Mouse (Mus musculus): ENCODE measurements around the gene Adgrg2. TPM values are rescaled to one million over a fixed set of nuclear protein-coding genes. Genes with fewer than 3 reads are reported as not detected.
A peak's percentile ranks its signal among the peaks of the same experiment; 100 is the strongest.

Gene Adgrg2
- total and polyA plus RNA-seq, 3 experiments = not detected

DNA sequence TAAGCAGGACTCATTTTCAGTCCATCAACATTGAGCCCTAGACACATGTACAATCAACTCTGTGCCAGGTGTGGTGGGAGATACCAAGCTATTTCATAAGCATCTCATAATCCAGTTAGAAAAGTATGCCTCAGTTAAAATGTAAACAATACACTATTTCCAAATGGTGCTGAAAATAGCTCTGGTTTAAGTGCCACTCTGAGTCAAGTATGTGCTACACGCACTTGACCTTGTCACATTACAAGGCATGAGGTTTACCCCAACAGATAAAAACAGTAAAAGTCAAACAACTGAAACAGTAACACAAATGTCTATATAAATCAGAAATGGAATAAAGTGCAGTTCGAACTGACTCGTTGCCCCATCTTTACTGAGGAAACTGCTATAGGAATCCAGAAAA is 110.6 kb downstream of the Adgrg2 start:
- Histone ChIP-seq H3K79me2 (replicated peaks; ENCODE audit: control insufficient read depth, extremely low read depth, insufficient read depth, poor library complexity, severe bottlenecking) (0 out of 2 replicates have a peak, but pooled peaks cover 2% of the 10 kb centered on the region), H3K27me3 (replicated peaks) (no peaks in the 10 kb centered on the region), H3K4me1 (ENCODE audit: control insufficient read depth in 1 of 2, insufficient read depth in 2 of 2) (peaks cover 0 to 5% of the 10 kb centered on the region in 2 experiments; a peak in 2 of 4 replicates), H3K9me3 (replicated peaks; ENCODE audit: low read length) (no peaks in the 10 kb centered on the region), H3K36me3 (replicated peaks in 1 of 2; ENCODE audit: control insufficient read depth in 1 of 2, insufficient read depth in 1 of 2, low read length in 1 of 2) (no peaks in the 10 kb centered on the region), H3K27ac (ENCODE audit: insufficient read depth, low read depth) (no peak overlapping the region), H3K4me3 (replicated peaks in 1 of 3; ENCODE audit: low read depth in 2 of 3, low read length in 2 of 3, poor library complexity in 1 of 3) (no peak overlapping the region), H3K4me2 (ENCODE audit: insufficient read depth, low read depth, poor library complexity, severe bottlenecking) (no peak overlapping the region), H3K9ac (ENCODE audit: insufficient read depth, low read depth) (no peak overlapping the region)
- in situ Hi-C loops (cut with MboI; ENCODE audit: low pct_ligation_motif_present, low pct_unique_long_range_greater_than_20kb, low sequenced_read_pairs) (no loop called here), dilution Hi-C loops (cut with MboI; ENCODE audit: extremely low pct_ligation_motif_present, extremely low pct_unique_long_range_greater_than_20kb, low sequenced_read_pairs) (no loop called here)
- TF ChIP-seq IRF4 (IDR thresholded peaks at IDR 0.05; ENCODE audit: low read depth, low read length) (no peak), TCF12 (IDR thresholded peaks at IDR 0.05; ENCODE audit: low read depth, low read length) (no peak), KAT2A (IDR thresholded peaks at IDR 0.05; ENCODE audit: insufficient replicate concordance, low read length) (no peak), JUN (IDR thresholded peaks at IDR 0.05; ENCODE audit: insufficient read depth, low read depth, low read length) (no peak), ZMIZ1 (IDR thresholded peaks at IDR 0.05; ENCODE audit: low read depth, low read length) (no peak), RCOR1 (conservative IDR thresholded peaks at IDR 0.05; ENCODE audit: low read depth, low read length) (no peak), JUND (conservative IDR thresholded peaks at IDR 0.05; ENCODE audit: low read depth, low read length) (no peak), MEF2A (IDR thresholded peaks at IDR 0.05; ENCODE audit: borderline replicate concordance, low read depth, low read length) (no peak), E2F4 (IDR thresholded peaks at IDR 0.05; ENCODE audit: insufficient replicate concordance, low read depth, low read length) (no peak), MYC (IDR thresholded peaks at IDR 0.05; ENCODE audit: low read depth, low read length) (no peak), NELFE (IDR thresholded peaks at IDR 0.05; ENCODE audit: low read depth, low read length) (no peak), USF1 (IDR thresholded peaks at IDR 0.05; ENCODE audit: low read depth, low read length) (no peak), BHLHE40 (IDR thresholded peaks at IDR 0.05; ENCODE audit: low read depth, low read length) (no peak), HCFC1 (IDR thresholded peaks at IDR 0.05; ENCODE audit: low read depth, low read length) (no peak)
- no peak for DNase-seq (ENCODE audit: extremely low read depth)

DNA sequence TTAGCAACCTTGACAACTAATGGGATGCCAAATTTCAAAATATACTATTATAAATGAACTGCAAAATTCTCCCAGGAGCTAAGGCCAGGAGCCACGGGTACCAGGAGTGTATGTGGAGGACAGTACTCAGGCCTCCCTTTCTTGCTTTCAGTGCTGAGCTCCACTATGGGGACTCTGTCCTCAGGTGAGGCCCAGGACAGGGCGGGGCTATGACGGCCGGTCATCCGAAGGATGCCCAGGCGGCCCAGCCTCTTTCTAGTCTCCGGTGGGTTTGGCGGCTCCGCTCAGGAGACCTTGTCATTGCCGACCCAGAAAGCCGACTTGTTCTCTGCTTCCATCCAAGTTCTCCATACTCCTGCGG is 111.2 kb downstream of the Adgrg2 start:
- Histone ChIP-seq H3K4me1 (ENCODE audit: control insufficient read depth in 1 of 2, insufficient read depth in 2 of 2) (peaks cover 0 to 5% of the 10 kb centered on the region in 2 experiments; a peak in 2 of 4 replicates), H3K27me3 (replicated peaks) (no peaks in the 10 kb centered on the region), H3K36me3 (replicated peaks in 1 of 2; ENCODE audit: control insufficient read depth in 1 of 2, insufficient read depth in 1 of 2, low read length in 1 of 2) (no peaks in the 10 kb centered on the region), H3K79me2 (replicated peaks; ENCODE audit: control insufficient read depth, extremely low read depth, insufficient read depth, poor library complexity, severe bottlenecking) (0 out of 2 replicates have a peak, but pooled peaks cover 2% of the 10 kb centered on the region), H3K9me3 (replicated peaks; ENCODE audit: low read length) (no peaks in the 10 kb centered on the region), H3K4me3 (replicated peaks in 1 of 3; ENCODE audit: low read depth in 2 of 3, low read length in 2 of 3, poor library complexity in 1 of 3) (peak overlapping the region; percentile 67 to 84 (median 67)), H3K27ac (ENCODE audit: insufficient read depth, low read depth) (no peak overlapping the region), H3K4me2 (ENCODE audit: insufficient read depth, low read depth, poor library complexity, severe bottlenecking) (no peak overlapping the region), H3K9ac (ENCODE audit: insufficient read depth, low read depth) (no peak overlapping the region)
- TF ChIP-seq CTCF (conservative IDR thresholded peaks at IDR 0.05 in 1 of 2, IDR thresholded peaks at IDR 0.05 in 1 of 2; ENCODE audit: low read depth in 2 of 2, low read length in 2 of 2) (no peak), BHLHE40 (IDR thresholded peaks at IDR 0.05; ENCODE audit: low read depth, low read length) (no peak), CHD2 (IDR thresholded peaks at IDR 0.05; ENCODE audit: low read length) (no peak), MAX (IDR thresholded peaks at IDR 0.05; ENCODE audit: low read length) (no peak), TCF12 (IDR thresholded peaks at IDR 0.05; ENCODE audit: low read depth, low read length) (no peak), MYC (IDR thresholded peaks at IDR 0.05; ENCODE audit: low read depth, low read length) (no peak), USF1 (IDR thresholded peaks at IDR 0.05; ENCODE audit: low read depth, low read length) (no peak), POLR2A (IDR thresholded peaks at IDR 0.05; ENCODE audit: low read depth, low read length) (no peak), ZKSCAN1 (IDR thresholded peaks at IDR 0.05; ENCODE audit: borderline replicate concordance, low read depth, low read length) (no peak), EP300 (IDR thresholded peaks at IDR 0.05; ENCODE audit: low read length) (no peak), TBP (conservative IDR thresholded peaks at IDR 0.05; ENCODE audit: low read depth, low read length) (no peak), SIN3A (IDR thresholded peaks at IDR 0.05; ENCODE audit: low read length) (no peak), ETS1 (conservative IDR thresholded peaks at IDR 0.05; ENCODE audit: low read depth, low read length) (no peak)
- no peak for DNase-seq (ENCODE audit: extremely low read depth)
- in situ Hi-C loops (cut with MboI; ENCODE audit: low pct_ligation_motif_present, low pct_unique_long_range_greater_than_20kb, low sequenced_read_pairs) = no loop called here
- dilution Hi-C loops (cut with MboI; ENCODE audit: extremely low pct_ligation_motif_present, extremely low pct_unique_long_range_greater_than_20kb, low sequenced_read_pairs) = no loop called here
